Mouse (Mus musculus) erythroblast, embryonic 14.5 days (primary cell): ENCODE measurements around the gene 1110059E24Rik.

Source experiments
- GATA1 ChIP-seq: IDR thresholded peaks from 2 replicates; pipeline ENCODE4 v1.6.1; 2012; ENCODE audit warnings: low read length, inconsistent platforms, mixed read lengths
- TAL1 ChIP-seq: IDR thresholded peaks from 3 replicates; pipeline ENCODE4 v1.6.1; 2012; ENCODE audit warnings: low read length, inconsistent platforms, mixed read lengths

GRCm38 (mm10) chr19:21610240-21610639 lies 42.5 kb downstream of the 1110059E24Rik start:
- TF ChIP-seq GATA1 (no peak), TAL1 (no peak)
